Mouse (Mus musculus) embryo, embryonic 9.5 days (tissue): ENCODE results near the gene Map3k14.

Experiments
- DNase-seq: peaks from one replicate; pipeline ENCODE4 v3.0.0-alpha.2; 2017; ENCODE audit errors: extremely low spot score

Gene Map3k14

DNA sequence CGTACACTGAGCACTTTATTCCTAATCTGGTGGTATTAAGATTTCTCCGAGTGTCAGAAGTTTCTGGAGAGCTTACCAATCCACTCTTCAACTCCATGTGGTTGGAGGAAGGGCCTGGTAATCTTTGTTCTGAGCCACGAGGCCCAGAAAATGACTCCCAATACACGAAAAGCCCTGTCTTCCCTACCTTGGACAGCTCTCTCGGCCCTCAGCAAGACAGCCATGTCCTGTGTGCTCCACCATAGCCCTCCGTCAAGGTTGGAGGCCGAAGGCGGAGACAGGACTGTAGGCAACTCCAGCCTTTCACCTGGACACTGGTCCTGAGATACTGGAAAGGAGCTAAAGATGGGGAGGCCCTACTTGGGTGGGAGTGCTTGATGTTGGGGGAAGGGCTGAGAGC lies 57.0 kb downstream of the Map3k14 start:
- DNase-seq = no peak

DNA sequence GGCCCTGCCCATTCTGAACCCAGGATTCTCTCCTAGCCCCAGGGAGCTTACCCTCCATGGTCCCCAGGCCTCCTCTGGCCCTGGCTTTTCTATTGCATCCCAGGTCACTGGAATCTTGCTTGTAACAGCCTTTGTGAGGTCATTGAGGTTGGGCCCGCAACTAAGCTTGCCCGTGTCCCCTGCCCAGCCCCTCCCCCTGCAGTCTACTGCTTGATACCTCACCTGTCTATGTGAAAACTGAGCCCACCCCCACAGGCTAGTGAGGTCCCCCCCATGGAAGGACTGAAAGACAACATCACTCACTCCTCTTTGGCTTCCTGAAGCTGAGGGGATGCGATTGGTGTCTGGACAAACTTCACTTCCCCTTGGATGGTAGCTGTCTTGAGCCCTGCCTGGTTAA lies 58.8 kb downstream of the Map3k14 start, which contains the start of gene 1700023F06Rik:
Gene 1700023F06Rik, minus strand, starts transcription at position 101 of the 400 bp plus-strand sequence.
- no peak for DNase-seq

DNA sequence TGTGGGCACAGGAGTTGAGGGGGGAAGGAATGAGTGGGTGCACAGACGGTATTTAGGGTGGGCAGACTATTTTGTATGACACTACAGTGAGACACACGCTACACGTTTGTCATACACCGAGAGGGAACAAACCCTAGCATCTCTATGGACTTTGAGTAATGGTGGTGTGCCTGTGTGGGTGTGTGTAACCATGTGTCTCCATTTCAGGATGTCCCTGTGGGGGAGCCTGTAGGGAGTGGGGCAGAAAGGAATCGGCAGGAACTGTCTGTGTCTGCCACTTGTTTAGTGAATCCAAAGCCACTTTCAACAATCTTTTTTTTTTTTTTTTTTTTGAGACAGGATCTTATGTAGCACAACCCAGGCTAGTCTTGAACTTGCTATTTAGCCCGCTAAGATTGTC lies 61.1 kb downstream of the Map3k14 start:
- no peak for DNase-seq

DNA sequence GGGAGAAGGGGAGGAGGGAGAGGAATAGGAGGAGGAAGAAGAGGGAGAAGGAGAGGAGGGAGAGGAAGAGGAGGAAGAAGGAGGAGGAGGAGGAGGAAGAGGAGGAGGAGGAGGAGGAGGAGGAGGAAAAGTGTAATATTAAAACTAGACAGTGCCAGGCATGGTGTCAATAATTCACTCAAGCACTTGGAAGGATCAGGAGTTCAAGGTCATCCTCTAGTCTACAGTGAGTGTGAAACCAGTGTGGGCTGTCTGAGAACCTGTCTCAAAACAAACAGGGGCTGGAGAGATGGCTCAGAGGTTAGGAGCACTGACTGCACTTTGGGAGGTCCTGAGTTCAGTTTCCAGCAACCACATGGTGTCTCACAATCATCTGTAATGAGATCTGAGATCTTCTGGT lies 64.9 kb downstream of the Map3k14 start:
- no peak for DNase-seq

DNA sequence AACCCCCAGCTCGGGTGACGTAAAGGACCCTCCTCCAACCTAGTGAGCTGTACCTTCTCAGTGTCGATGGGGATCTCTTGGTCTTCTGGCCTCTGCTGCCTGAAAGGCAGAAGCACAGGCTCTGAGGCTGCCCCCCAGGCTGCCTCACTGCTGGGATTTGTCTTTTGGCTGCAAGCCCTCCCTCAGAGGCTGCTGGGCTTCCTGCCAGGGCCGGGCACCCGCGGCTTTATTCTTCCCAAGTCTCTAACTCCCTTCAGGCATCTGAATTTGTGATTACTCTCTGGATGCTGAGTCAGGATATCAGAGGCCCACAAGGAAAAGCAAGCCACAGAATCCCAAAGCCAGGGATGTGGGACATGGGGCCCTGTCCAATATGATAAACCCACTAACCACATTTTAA lies 65.6 kb downstream of the Map3k14 start:
- no peak for DNase-seq

DNA sequence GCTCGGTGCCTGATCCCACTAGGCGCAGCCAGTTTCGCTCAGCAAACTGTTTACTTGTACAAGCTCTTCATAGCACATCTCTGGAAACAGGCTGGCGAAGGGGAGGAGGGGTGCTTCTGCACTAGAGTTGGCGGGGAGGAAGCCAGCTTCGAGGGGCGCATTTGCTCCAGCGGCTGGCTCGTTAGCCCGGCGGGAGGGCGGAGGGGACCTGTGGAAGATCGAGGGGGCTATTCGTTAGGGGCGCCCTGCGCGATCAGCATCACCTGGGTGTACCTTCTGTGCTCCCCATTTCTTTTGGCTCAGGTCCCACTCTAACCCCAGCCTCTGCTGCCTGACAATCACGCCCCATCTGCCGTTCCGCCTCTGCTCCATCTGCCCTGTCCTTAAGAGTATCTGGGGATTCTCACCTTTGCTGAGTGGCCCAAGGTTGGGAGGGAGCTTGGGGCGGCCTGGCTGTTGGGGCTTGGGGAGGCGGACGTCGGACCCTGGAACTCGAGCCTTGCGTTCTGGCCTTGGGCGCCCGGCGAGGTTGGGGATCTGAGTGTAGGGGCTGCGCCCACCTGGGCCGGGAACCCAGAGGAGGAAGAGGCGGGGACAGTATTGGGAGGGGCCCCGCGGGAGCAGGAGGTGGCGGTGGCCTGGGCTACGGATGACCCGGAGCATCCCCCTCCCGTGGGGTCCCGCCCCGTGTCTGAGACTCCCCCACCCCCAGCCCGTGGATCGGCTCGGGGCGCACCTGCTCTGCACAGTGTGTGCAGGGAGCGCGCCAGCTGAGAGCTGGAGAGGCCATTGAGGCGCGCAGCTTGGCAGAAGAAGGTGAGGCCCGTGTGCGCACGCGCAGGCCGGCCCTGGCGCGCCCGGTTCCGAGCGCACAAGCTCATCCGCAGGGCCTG lies 68.1 kb downstream of the Map3k14 start:
- DNase-seq = peak; percentile 24

DNA sequence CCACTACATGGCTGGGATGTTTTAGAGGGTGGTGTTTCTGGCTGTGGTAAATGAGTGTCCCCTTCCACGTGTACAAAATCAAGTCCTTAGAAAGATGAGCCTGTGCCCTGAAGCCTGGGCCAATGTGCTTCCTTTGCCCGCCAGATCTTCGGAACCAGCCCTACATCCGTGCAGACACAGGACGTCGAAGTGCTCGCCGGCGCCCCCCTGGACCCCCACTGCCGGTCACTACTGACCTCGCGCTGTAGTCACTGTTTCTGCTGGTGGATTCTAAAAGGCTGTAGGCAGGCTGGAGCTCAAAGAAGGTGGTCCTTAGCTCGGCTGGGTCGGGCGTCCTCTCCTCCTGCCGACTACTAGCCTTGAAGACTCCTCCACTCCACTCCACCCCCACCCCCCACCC lies 68.9 kb downstream of the Map3k14 start:
- no peak for DNase-seq

GRCm38 (mm10) chr11:103197340-103197739 lies 69.9 kb downstream of the Map3k14 start:
- DNase-seq = no peak

GRCm38 (mm10) chr11:103195656-103196055 lies 71.6 kb downstream of the Map3k14 start:
- DNase-seq = no peak

GRCm38 (mm10) chr11:103195236-103195635 lies 72.0 kb downstream of the Map3k14 start:
- DNase-seq = no peak

DNA sequence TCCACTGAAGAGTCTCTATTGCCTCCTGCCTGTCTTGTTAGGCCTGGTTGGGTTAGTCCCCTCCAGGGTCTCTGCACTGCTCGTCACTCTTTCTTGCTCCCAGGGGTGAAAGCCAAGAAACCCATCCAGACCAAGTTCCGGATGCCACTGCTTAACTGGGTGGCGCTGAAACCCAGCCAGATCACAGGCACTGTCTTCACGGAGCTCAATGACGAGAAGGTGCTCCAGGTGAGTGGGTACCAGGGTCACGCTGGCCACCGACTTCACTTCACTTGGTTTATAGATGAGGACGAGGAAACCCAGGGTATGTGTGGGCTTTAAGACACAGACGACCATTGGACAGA lies 73.5 kb downstream of the Map3k14 start:
- DNase-seq = no peak

GRCm38 (mm10) chr11:103192956-103193824 lies 74.1 kb downstream of the Map3k14 start:
- DNase-seq = no peak

GRCm38 (mm10) chr11:103192230-103192955 lies 74.9 kb downstream of the Map3k14 start:
- DNase-seq = no peak

DNA sequence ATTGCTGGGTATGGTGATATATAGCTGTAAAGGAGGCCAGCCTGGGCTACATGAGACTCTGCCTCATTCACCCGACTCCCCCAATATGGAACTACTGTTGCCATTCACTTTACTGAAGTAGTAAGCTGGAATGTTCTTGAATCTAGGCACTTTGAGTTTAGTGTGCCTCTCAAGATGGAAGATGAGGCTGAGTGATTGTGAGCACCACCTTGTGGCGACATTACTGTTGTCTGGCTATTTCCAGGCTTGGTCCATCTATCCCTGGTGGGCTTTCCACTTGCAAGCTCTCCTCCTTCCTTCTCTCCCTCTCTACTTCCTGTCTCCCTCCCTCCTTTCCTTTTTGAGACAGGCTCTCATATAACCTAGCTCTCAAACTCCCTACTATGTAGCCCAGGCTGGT lies 82.4 kb downstream of the Map3k14 start:
- DNase-seq = peak; percentile 30

DNA sequence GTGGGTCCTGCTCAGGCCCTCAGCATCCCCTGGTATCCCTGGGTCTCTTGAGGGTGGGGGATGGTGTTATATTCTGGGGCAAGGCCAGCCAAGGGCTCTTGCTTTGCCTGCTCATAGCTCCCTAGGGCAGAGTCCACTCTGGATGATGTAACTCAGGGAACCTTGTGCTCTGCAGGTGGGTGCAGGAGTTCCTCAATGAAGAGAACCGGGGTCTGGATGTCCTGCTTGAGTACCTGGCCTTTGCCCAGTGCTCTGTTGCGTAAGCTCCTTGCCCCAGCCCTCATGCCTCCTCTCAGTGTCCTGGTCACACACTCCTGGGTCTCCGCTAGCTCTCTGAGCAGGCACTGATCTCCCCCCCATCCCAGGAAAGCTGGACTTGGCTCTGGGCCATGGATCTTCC lies 85.4 kb downstream of the Map3k14 start:
- DNase-seq = no peak

- DNase-seq = no peak
Observed at GRCm38 (mm10) chr11:103181349-103181748, 85.9 kb downstream of the Map3k14 start.

GRCm38 (mm10) chr11:103180426-103180825 lies 86.8 kb downstream of the Map3k14 start:
- DNase-seq = no peak

DNA sequence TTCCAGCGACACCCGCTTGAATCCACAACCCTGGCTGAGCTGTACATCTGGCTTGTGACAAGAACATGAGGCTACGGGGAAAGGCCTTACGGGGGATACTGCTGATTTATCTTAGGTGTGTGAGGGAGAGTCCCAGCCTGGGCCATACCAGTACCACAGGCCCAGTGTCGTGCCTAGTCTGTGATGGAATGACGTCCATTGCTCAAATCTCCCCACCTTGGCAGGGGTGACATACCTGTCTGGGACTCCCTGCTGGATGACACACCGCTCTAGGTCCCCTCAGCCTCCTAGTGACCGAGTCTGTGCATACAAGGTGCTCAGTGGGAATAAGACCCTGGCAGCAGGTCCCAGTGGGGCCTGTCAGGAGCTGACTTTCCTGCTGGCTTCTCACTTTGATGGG lies 88.5 kb downstream of the Map3k14 start:
- no peak for DNase-seq

DNA sequence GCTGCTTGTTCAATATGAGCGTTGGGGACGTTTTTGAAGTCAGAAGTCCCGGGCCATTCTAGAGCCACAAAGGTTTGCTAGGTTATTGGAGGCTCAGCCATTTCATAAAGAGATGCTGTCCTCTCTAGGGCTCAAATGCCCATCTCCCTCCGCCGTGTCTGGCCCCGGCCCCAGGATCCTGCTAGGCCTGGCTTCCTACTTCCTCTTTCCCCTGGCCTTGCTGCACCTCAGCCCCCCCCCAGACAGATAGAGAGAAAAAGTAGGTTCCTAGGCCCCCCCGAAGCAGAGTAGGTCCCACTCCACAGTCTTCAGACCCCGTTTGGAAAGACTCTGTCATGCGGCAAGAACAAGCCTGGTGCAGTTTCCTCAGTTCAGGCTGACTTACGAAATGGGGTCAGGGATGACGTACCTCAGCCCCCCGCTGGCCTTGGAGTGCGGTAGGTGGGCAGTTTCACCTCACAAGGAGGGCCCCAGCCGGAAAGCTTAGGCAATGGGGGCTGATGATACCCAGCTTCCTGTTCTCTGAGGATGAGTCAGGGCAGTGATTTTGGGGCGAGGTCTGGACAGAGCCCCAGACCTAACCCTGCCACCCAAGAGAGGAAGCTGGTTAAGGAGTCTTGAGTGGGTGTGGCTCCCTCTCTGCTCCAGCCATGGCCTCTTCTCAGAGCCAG lies 89.3 kb downstream of the Map3k14 start:
- no peak for DNase-seq

- no peak for DNase-seq
Observed at GRCm38 (mm10) chr11:103177216-103177615, 90.1 kb downstream of the Map3k14 start.

GRCm38 (mm10) chr11:103176510-103176909 lies 90.8 kb downstream of the Map3k14 start:
- no peak for DNase-seq
